Mouse (Mus musculus) MEL (cell line): ENCODE data around the gene Bmp2k. TPM values are rescaled to one million over a fixed set of nuclear protein-coding genes. Genes with fewer than 3 reads are reported as not detected.

Source experiments
- DNase-seq: peaks from one replicate; pipeline ENCODE4 v3.0.0; 2011; ENCODE audit warnings: low read depth, low spot score
- H3K27ac ChIP-seq: 2 replicates; pipeline ENCODE4 v1.5.1; 2012; ENCODE audit warnings: low read depth, mild to moderate bottlenecking, control low read depth, low read length, moderate library complexity; ENCODE audit not compliant: control insufficient read depth
- H3K27me3 ChIP-seq, 2 experiments: fragments of 150-350 bp in 1 of 2; sonication (generic) in 1 of 2; 2 replicates each; pipeline ENCODE4 v1.6.1; 2012; ENCODE audit warnings: low read length in 2 of 2, mild to moderate bottlenecking in 2 of 2, improper control_type of control experiment in 1 of 2, moderate library complexity in 1 of 2; ENCODE audit not compliant: insufficient read depth in 2 of 2, control insufficient read depth in 1 of 2
- H3K36me3 ChIP-seq, 2 experiments: 2 replicates each; pipeline ENCODE4 v1.6.1; 2012 to 2014; ENCODE audit warnings: low read length in 2 of 2, improper control_type of control experiment in 1 of 2, inconsistent platforms in 1 of 2, mild to moderate bottlenecking in 1 of 2; ENCODE audit not compliant: insufficient read depth in 2 of 2, control insufficient read depth in 1 of 2
- H3K4me1 ChIP-seq, 2 experiments: fragments of 150-350 bp in 1 of 2; sonication (generic) in 1 of 2; 2 replicates each; pipeline ENCODE4 v1.6.1; 2012; ENCODE audit warnings: low read length in 2 of 2, improper control_type of control experiment in 1 of 2, mild to moderate bottlenecking in 1 of 2; ENCODE audit not compliant: insufficient read depth in 2 of 2, control insufficient read depth in 1 of 2
- H3K4me3 ChIP-seq, 2 experiments: fragments of 150-350 bp in 1 of 2; sonication (generic) in 1 of 2; 2 replicates each; pipeline ENCODE4 v1.5.1; 2012; ENCODE audit warnings: low read depth in 2 of 2, low read length in 2 of 2, mild to moderate bottlenecking in 2 of 2, moderate library complexity in 2 of 2, control low read depth in 1 of 2, improper control_type of control experiment in 1 of 2; ENCODE audit not compliant: control insufficient read depth in 1 of 2, insufficient read depth in 1 of 2
- H3K79me2 ChIP-seq: 2 replicates; pipeline ENCODE4 v1.6.1; 2012; ENCODE audit warnings: mild to moderate bottlenecking, low read length, moderate library complexity; ENCODE audit not compliant: control insufficient read depth, poor library complexity, insufficient read depth
- H3K9ac ChIP-seq: 2 replicates; pipeline ENCODE4 v1.6.1; 2012; ENCODE audit warnings: low read depth, mild to moderate bottlenecking, control low read depth, low read length, moderate library complexity; ENCODE audit not compliant: control insufficient read depth, poor library complexity, severe bottlenecking
- H3K9me3 ChIP-seq: fragments of 150-350 bp; sonication (generic); replicated peaks from 2 replicates; pipeline ENCODE4 v1.6.1; 2012; ENCODE audit warnings: mild to moderate bottlenecking, low read length, improper control_type of control experiment, moderate library complexity; ENCODE audit not compliant: insufficient read depth
- BHLHE40 ChIP-seq: IDR thresholded peaks from 2 replicates; pipeline ENCODE4 v1.6.1; 2012; ENCODE audit warnings: low read depth, mild to moderate bottlenecking, inconsistent platforms, low read length, improper control_type of control experiment, borderline replicate concordance
- CHD2 ChIP-seq: IDR thresholded peaks from 2 replicates; pipeline ENCODE4 v1.6.1; 2011; ENCODE audit warnings: low read length, improper control_type of control experiment
- CTCF ChIP-seq, 3 experiments: IDR thresholded peaks in 2 of 3; conservative IDR thresholded peaks in 1 of 3; 2 replicates each; pipeline ENCODE4 v1.5.1; 2011 to 2012; ENCODE audit warnings: low read length in 3 of 3, low read depth in 2 of 3, mild to moderate bottlenecking in 2 of 3, improper control_type of control experiment in 1 of 3, inconsistent platforms in 1 of 3, mixed read lengths in 1 of 3, moderate library complexity in 1 of 3; ENCODE audit not compliant: control insufficient read depth in 1 of 3, insufficient read depth in 1 of 3, poor library complexity in 1 of 3, severe bottlenecking in 1 of 3
- E2F4 ChIP-seq: IDR thresholded peaks from 2 replicates; pipeline ENCODE4 v1.6.1; 2011; ENCODE audit warnings: low read depth, low read length, improper control_type of control experiment, borderline replicate concordance
- ETS1 ChIP-seq: IDR thresholded peaks from 2 replicates; pipeline ENCODE4 v1.6.1; 2012; ENCODE audit warnings: low read depth, mild to moderate bottlenecking, inconsistent platforms, low read length, improper control_type of control experiment, moderate library complexity
- GATA1 ChIP-seq: IDR thresholded peaks from 2 replicates; pipeline ENCODE4 v1.6.1; 2011; ENCODE audit warnings: low read depth, low read length, improper control_type of control experiment
- HCFC1 ChIP-seq: IDR thresholded peaks from 2 replicates; pipeline ENCODE4 v1.6.1; 2012; ENCODE audit warnings: low read depth, mild to moderate bottlenecking, inconsistent platforms, low read length, improper control_type of control experiment, moderate library complexity
- JUND ChIP-seq: IDR thresholded peaks from 2 replicates; pipeline ENCODE4 v1.6.1; 2011; ENCODE audit warnings: low read depth, mild to moderate bottlenecking, improper control_type of control experiment, low read length
- KAT2A ChIP-seq: conservative IDR thresholded peaks from 2 replicates; pipeline ENCODE4 v1.6.1; 2012; ENCODE audit warnings: low read depth, low read length, improper control_type of control experiment, inconsistent platforms
- MAFK ChIP-seq: IDR thresholded peaks from 2 replicates; pipeline ENCODE4 v1.6.1; 2011; ENCODE audit warnings: low read depth, mild to moderate bottlenecking, low read length, improper control_type of control experiment, borderline replicate concordance
- MAX ChIP-seq: IDR thresholded peaks from 2 replicates; pipeline ENCODE4 v1.6.1; 2011; ENCODE audit warnings: low read length, improper control_type of control experiment
- MAZ ChIP-seq: IDR thresholded peaks from 2 replicates; pipeline ENCODE4 v1.6.1; 2012; ENCODE audit warnings: low read depth, mild to moderate bottlenecking, inconsistent platforms, low read length, improper control_type of control experiment
- MEF2A ChIP-seq: IDR thresholded peaks from 2 replicates; pipeline ENCODE4 v1.6.1; 2014; ENCODE audit warnings: low read depth, mild to moderate bottlenecking, inconsistent platforms, low read length, improper control_type of control experiment; ENCODE audit not compliant: poor library complexity, insufficient replicate concordance, severe bottlenecking; ENCODE audit errors: extremely low read depth
- MXI1 ChIP-seq: IDR thresholded peaks from 2 replicates; pipeline ENCODE4 v1.6.1; 2011; ENCODE audit warnings: mild to moderate bottlenecking, low read depth, low read length, improper control_type of control experiment
- MYB ChIP-seq: IDR thresholded peaks from 2 replicates; pipeline ENCODE4 v1.6.1; 2011; ENCODE audit warnings: mild to moderate bottlenecking, low read depth, low read length, improper control_type of control experiment
- MYC ChIP-seq: IDR thresholded peaks from 2 replicates; pipeline ENCODE4 v1.6.1; 2011; ENCODE audit warnings: low read depth, mild to moderate bottlenecking, low read length, improper control_type of control experiment, moderate library complexity
- RAD21 ChIP-seq: IDR thresholded peaks from 2 replicates; pipeline ENCODE4 v1.6.1; 2011; ENCODE audit warnings: mild to moderate bottlenecking, low read depth, low read length, improper control_type of control experiment
- SIN3A ChIP-seq: IDR thresholded peaks from 2 replicates; pipeline ENCODE4 v1.6.1; 2012; ENCODE audit warnings: low read length, improper control_type of control experiment, inconsistent platforms
- SMC3 ChIP-seq: IDR thresholded peaks from 2 replicates; pipeline ENCODE4 v1.6.1; 2011; ENCODE audit warnings: low read depth, low read length, improper control_type of control experiment
- TAL1 ChIP-seq: IDR thresholded peaks from 2 replicates; pipeline ENCODE4 v1.6.1; 2012; ENCODE audit warnings: mild to moderate bottlenecking, inconsistent platforms, low read length, moderate library complexity, mixed read lengths
- TCF12 ChIP-seq: IDR thresholded peaks from 2 replicates; pipeline ENCODE4 v1.6.1; 2014; ENCODE audit warnings: low read depth, mild to moderate bottlenecking, inconsistent platforms, low read length, improper control_type of control experiment, moderate library complexity
- ZC3H11A ChIP-seq: IDR thresholded peaks from 2 replicates; pipeline ENCODE4 v1.6.1; 2012; ENCODE audit warnings: low read depth, mild to moderate bottlenecking, inconsistent platforms, low read length, improper control_type of control experiment
- ZKSCAN1 ChIP-seq: IDR thresholded peaks from 2 replicates; pipeline ENCODE4 v1.6.1; 2012; ENCODE audit warnings: low read depth, mild to moderate bottlenecking, inconsistent platforms, low read length, improper control_type of control experiment, moderate library complexity
- ZNF384 ChIP-seq: IDR thresholded peaks from 2 replicates; pipeline ENCODE4 v1.6.1; 2012; ENCODE audit warnings: low read depth, mild to moderate bottlenecking, inconsistent platforms, low read length, improper control_type of control experiment
- polyA plus RNA-seq, 2 experiments: library from polyadenylated mRNA; stranded (reverse) in 1 of 2; unstranded in 1 of 2; fragments of >175 nt in 1 of 2; fragments of >200 nt in 1 of 2; gene quantifications; 2 replicates each; pipeline versions ENCODE4 v1.2.1 to v1.2.4; 2012; ENCODE audit warnings: low replicate concordance in 2 of 2, low read depth in 1 of 2; ENCODE audit not compliant: insufficient read length in 2 of 2, insufficient read depth in 1 of 2, missing spikeins in 1 of 2
- total RNA-seq: library from RNA; depleted of rRNA; stranded (reverse); fragments of 300-350 nt; gene quantifications from 2 replicates; pipeline ENCODE4 v1.2.3, GENCODE M21; 2012

Gene Bmp2k
- total and polyA plus RNA-seq, 3 experiments: 10.8 to 16.3 TPM; not detected in 1

- Histone ChIP-seq H3K4me3 (no peak overlapping the region), H3K9ac (no peak overlapping the region), H3K4me1 (no peaks in the 10 kb centered on the region), H3K27me3 (no peaks in the 10 kb centered on the region), H3K36me3 (no peaks in the 10 kb centered on the region), H3K9me3 (no peaks in the 10 kb centered on the region), H3K79me2 (no peaks in the 10 kb centered on the region), H3K27ac (no peak overlapping the region)
- no peak for DNase-seq
- TF ChIP-seq ZKSCAN1 (no peak), MAZ (no peak), SMC3 (no peak), MAFK (peak; percentile 64)
Measured at GRCm38 (mm10) chr5:97127284-97127683, 129.8 kb downstream of the Bmp2k start.

GRCm38 (mm10) chr5:97128242-97129226 is 131.0 kb downstream of the Bmp2k start:
- Histone ChIP-seq H3K9me3 (no peaks in the 10 kb centered on the region), H3K27me3 (no peaks in the 10 kb centered on the region), H3K4me3 (peak overlapping the region; percentile 36 to 38), H3K36me3 (no peaks in the 10 kb centered on the region), H3K4me1 (no peaks in the 10 kb centered on the region), H3K27ac (no peak overlapping the region), H3K9ac (no peak overlapping the region), H3K79me2 (no peaks in the 10 kb centered on the region)
- DNase-seq: peak; percentile 85
- TF ChIP-seq CTCF (IDR thresholded peaks at IDR 0.05 in 2 of 3, conservative IDR thresholded peaks at IDR 0.05 in 1 of 3; ENCODE audit: control insufficient read depth in 1 of 3, insufficient read depth in 1 of 3, low read depth in 2 of 3, low read length in 3 of 3, poor library complexity in 1 of 3, severe bottlenecking in 1 of 3) (peak; percentile 57 to 86 (median 75)), MYB (no peak), BHLHE40 (no peak), TAL1 (no peak), TCF12 (no peak), MAFK (no peak), MYC (no peak), SIN3A (no peak), ETS1 (no peak), E2F4 (no peak), KAT2A (no peak), ZC3H11A (peak; percentile 84), MAX (no peak), SMC3 (peak; percentile 88), MEF2A (no peak), ZNF384 (no peak), CHD2 (no peak), MXI1 (no peak), GATA1 (no peak; the same call in 1 of the 2 replicates), ZKSCAN1 (no peak), HCFC1 (no peak), JUND (no peak), RAD21 (peak; percentile 93)
